Mouse (Mus musculus) adrenal gland (tissue): ENCODE data around the gene Prrc2a.

Experiments used
- intact Hi-C: fragments of 180-260 bp; cut with DNase I; formaldehyde crosslinking; loops from one replicate; pipeline ENCODE4 v1.15.1; 2025
- microRNA-seq, 2 experiments: library from miRNA; unstranded; fragments of <30 nt; microRNA quantifications; one replicate each; pipeline ENCODE4; 2019

Gene Prrc2a

DNA sequence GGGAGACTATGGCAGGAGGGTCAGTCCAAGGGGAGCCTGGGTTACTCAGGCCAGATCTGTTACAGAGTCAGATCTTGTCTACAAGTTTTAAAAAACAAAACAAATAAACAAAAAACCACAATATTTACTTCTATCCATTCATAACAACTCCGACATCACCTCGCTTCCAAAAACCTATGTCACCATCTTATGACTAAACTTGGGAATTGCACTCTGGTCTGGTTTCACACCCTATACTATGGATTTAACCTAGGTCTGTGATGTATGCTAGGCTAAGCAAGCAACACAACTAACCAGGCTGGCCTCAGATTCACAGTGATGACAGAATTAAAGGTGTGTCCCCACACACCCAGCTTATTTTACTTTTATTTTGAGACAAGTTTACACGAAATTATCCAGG, 58.2 kb downstream of the Prrc2a start:
- intact Hi-C loops, result loop anchor here (5.0 kb wide), 1 partner anchor 84 kb away; no protein-coding TSS in a partner anchor

DNA sequence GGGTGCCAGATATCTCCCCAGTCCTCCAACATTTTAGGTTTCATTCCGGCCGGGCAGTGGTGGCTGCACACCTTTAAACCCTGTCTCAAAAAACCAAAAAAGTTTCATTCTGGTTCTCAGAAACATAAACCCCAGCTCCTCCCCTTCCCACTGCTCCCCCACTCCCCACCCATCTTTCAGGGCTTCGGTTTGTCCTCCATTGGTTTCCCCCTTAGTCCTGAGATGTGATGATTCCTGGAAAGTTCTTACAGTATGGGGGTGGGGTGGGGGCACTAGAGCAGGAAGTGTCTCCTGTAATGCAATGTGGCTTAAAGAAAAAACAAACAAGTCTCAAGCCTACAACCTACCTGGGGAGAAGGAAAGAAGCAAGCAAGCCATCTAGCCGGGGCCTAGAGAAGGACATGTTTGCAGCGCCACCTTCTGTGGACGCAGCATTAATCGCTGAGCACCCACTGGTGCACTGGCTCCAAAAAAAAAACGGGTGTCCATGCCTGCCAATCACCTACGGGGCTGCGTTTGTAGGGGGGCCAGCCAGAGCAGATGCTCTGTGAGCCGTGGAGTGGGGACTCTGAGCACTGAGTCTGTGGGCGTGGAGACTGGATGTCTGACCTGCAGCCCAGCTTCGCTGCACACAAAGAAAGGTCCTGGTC, 58.8 kb downstream of the Prrc2a start:
- intact Hi-C loops, result loop anchor here (5.0 kb wide), 1 partner anchor 84 kb away; no protein-coding TSS in a partner anchor

- intact Hi-C loops, result loop anchor here (5.0 kb wide), 1 partner anchor 82 kb away; no protein-coding TSS in a partner anchor
Measured at GRCm38 (mm10) chr17:35104754-35105153, 59.9 kb downstream of the Prrc2a start.

GRCm38 (mm10) chr17:35104079-35104478, 60.6 kb downstream of the Prrc2a start:
- intact Hi-C loops, result no loop called here

DNA sequence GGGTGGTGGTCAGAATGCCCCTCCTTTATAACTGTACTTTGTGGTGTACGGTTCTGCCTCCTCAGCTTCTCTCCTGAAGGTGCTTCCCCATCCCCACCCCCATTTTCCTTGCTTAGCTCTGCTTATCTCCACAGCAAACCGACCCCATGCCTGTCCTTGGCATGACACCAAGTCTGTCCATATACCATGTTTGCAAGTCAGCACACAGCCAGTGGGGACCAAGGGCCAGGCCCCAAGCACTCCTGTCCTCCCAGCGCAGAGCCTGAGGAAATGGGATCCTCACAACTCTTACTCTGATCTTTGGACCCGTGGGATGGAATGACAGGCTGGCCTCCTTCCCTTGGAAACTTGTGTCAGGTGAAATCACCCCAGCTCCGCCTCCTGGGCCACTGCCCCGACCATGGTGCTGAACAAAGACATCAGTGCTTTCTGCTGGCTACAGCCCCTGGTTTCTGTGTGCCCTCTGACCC, 61.4 kb downstream of the Prrc2a start:
- intact Hi-C loops, result no loop called here

GRCm38 (mm10) chr17:35102299-35102698, 62.4 kb downstream of the Prrc2a start:
- intact Hi-C loops, result no loop called here

- intact Hi-C loops, result no loop called here
Measured at GRCm38 (mm10) chr17:35101161-35101560, 63.5 kb downstream of the Prrc2a start.

DNA sequence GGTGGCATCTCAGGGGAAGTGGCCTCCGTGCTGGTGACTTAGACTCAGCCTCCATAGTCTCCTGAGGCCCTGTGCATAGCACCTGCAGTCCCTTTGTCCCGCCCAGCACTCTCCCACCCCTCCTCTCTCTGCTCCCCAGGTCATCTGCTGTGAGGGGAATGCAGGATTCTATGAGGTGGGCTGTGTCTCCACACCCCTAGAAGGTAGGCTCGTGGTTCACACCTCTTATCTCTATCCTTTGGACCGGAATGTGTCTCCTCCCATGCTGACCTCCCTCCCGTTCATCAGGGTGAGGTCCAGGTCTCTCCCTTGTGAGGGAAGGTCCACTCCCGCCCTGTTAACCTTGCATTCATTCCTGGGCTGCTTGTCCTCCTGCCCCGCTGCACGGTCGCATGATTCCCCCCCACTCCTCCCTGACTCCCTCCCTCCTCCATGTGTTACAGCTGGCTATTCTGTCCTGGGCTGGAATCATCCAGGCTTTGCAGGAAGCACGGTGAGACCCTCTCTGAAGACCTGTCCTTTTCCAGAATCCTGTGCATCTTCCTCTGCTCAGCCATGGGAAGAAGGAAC, 64.4 kb downstream of the Prrc2a start:
- intact Hi-C loops, result no loop called here

Small RNAs within 50 kb of the gene (microRNA-seq; reads per million reads assigned to microRNA genes)
- gene Mir6973a, result 0 reads per million in 2 experiments
- gene Mir6974, result 0 reads per million in 2 experiments
